Mouse (Mus musculus): ENCODE data around the gene Serpinb6d. TPM values are rescaled to one million over a fixed set of nuclear protein-coding genes. Genes with fewer than 3 reads are reported as not detected.

Serpinb6d gene
- total RNA-seq (2021), result not detected

DNA sequence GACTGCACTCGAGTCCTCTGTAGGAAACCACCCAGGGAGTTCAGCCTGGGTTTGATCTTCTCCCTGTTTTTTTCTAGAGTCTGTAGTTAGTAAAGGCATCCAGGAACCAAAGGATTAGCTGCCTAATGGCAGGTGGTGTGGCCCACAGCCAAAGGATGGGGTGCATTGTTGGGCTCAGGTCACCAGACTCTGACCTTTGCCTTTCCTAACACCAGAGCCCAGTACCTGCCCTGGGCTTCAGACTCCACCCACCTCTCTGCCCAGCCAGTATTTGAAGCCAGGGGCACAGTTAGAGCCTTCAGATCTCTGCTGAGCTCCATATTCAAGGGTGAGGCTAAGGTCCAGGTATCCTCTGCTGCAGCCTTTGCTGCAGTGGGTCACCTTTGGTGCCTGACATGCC lies at the start of gene Serpinb6d:
TSS of gene Serpinb6d (plus strand) at position 301 of the 400 bp plus-strand sequence.
- no peak for DNase-seq (ENCODE audit: extremely low spot score in 1 of 2, low spot score in 1 of 2)

DNA sequence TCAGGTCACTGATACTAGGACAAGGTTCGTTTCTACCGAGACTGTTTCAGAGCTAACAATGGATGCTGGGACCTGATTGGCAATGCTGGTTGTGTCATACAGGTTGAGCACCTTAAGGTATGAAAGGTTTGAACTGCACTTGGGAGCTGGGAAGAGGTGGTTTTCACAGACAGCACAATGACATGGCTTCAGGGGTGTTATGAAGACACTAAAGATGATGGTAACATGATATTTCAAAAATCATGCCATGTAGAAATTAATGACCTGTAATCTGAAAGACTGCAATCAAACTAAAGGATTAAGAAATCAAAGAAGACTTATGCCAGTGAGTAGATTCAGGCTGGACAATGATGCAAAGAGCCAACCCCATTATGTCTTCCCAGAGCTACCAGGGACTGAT lies 38.3 kb upstream of the Serpinb6d start:
- DNase-seq (ENCODE audit: extremely low spot score in 1 of 2, low spot score in 1 of 2), result no peak

DNA sequence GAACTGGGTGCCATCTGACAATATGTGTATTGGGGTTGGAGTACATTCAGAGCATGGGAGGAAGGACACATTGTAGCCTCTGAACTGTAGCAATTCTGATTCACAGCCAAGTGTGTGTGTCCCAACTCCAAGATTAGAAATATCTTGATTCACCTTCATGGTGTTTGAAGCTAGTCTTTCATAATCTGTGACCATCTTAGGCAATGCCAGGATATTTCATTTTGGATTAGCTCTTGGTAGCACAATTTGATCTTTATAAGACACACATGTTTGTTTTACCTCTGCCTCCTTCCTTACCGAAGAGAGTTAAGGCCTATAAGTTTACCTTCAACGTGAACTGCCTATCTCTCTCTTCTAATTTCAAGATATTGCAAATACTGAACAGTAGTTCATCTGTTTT lies 18.7 kb upstream of the Serpinb6d start:
- DNase-seq (ENCODE audit: extremely low spot score in 1 of 2, low spot score in 1 of 2), result no peak

DNA sequence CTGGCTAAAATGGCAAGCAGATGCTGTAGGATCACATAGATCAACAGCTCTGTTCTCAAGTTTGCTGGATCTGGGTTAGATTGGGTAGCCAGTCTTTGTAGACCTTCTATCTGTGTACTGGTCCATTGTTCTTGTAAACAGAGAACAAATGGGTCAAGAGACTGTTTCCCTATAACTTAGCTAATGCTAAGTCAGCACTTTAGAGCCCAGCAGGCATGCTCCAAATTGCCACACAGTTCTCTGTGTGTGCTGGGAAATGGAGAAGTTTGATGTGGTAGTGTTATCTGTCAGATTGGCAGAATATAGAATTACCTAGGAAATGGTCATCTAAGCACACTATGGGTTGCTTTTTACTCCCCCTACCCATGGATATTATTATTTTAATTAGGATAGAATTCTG lies 1.3 kb downstream of the Serpinb6d start:
- no peak for DNase-seq (ENCODE audit: extremely low spot score in 1 of 2, low spot score in 1 of 2)

DNA sequence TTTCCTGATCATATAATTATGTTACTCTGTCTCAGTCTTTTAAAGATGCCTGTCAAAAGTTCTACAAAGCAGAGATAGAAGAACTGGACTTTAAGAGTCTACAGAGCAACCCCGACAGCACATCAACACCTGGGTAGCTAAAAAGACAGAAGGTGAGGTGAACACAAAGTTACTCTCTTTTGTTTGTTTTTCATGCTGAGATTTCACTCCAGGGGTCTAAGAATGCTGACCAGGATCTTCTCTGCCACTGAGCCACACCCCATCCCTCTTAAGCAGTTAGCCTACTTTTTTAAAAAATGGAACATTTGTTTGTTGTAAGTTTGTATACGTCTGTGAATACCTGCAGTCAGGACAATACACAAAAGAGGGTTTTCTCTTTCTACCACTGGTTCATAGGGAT lies 59.1 kb downstream of the Serpinb6d start:
- DNase-seq (ENCODE audit: extremely low spot score in 1 of 2, low spot score in 1 of 2), result no peak

Other genes with a start within 250 kb of the Serpinb6d start
- not detected for gene Serpinb9g, start 176.6 kb upstream of the Serpinb6d start, total RNA-seq (2021)
- gene Serpinb6e, start 182.0 kb downstream of the Serpinb6d start, total RNA-seq (2021), result not detected
- under 1 TPM; 0.32 to 0.61 TPM for gene Serpinb6c, start 244.3 kb downstream of the Serpinb6d start, total RNA-seq (2021)

Measured in layer of hippocampus, postnatal 25 days (tissue).